Mouse (Mus musculus): Measurements from ENCODE around the gene Atxn1. TPM values are rescaled to one million over a fixed set of nuclear protein-coding genes. Genes with fewer than 3 reads are reported as not detected.

Gene Atxn1
- polyA plus RNA-seq, 1 experiment from 2014 or later, result 2.3 TPM

DNA sequence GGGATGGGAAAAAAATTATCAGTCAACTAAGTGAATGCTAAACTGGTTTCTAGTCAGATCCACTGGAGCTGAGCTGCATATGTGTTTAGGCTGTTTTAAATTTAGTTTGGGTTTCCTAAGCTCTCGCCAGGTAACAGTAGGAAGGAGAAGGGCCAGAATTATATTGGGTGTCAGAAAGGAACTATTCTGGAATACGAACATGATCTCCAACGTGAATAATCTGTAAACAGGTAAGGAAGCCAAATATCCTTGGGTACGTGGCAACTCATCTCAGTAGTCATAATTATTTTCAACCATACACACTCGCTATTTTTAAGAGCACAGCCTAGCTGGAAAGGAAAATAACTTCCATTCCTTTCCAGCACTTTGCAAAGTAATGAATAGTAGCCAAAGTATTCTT, 7.2 kb downstream of the Atxn1 start:
- no peaks in the 10 kb centered on the region for H3K36me3 ChIP-seq (ENCODE audit: control insufficient read depth, insufficient read depth, low read length)
- H3K4me3 ChIP-seq (ENCODE audit: low read depth, low read length), result no peak overlapping the region
- peaks cover 5% of the 10 kb centered on the region for H3K4me1 ChIP-seq (replicated peaks; ENCODE audit: control insufficient read depth, insufficient read depth, low read length)
- H3K9me3 ChIP-seq (ENCODE audit: control insufficient read depth, low read length), result no peaks in the 10 kb centered on the region
- H3K27me3 ChIP-seq (replicated peaks; ENCODE audit: control insufficient read depth, insufficient read depth, low read length), result no peaks in the 10 kb centered on the region; the same call in 1 of the 2 replicates
- H3K4me2 ChIP-seq, result no peak overlapping the region
- 86% methylated on average over 5 of the region's 5 CpGs for whole genome bisulfite sequencing
- ATAC-seq (replicated peaks; ENCODE audit: low FRiP score) (no peak), DNase-seq (ENCODE audit: low spot score) (no peak)
- no peak overlapping the region for H3K9ac ChIP-seq (ENCODE audit: low read depth, low read length)
- H3K27ac ChIP-seq (ENCODE audit: low read depth, low read length), result no peak overlapping the region

DNA sequence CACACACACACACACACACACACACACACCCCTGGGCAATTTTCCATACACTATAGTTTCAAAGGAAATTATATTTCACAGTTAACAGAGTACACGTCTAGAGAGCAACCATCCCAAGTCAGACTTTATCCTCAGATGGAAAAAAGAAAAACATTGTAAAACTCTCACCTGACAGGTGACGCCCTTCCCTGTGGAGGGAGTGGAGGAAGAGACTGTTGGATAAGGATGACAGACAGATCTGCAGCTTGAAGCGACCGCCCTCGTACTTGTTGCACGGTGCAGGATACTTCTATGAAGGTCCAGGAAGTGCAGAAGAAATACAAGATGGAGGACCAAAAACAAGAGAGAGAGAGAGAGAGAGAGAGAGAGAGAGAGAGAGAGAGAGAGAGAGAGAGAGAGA, 8.5 kb downstream of the Atxn1 start:
- Histone ChIP-seq H3K4me2 (no peak overlapping the region), H3K4me3 (ENCODE audit: low read depth, low read length) (no peak overlapping the region), H3K27me3 (replicated peaks; ENCODE audit: control insufficient read depth, insufficient read depth, low read length) (no peaks in the 10 kb centered on the region; the same call in 1 of the 2 replicates), H3K9ac (ENCODE audit: low read depth, low read length) (no peak overlapping the region), H3K4me1 (replicated peaks; ENCODE audit: control insufficient read depth, insufficient read depth, low read length) (peaks cover 2% of the 10 kb centered on the region), H3K9me3 (ENCODE audit: control insufficient read depth, low read length) (no peaks in the 10 kb centered on the region), H3K36me3 (ENCODE audit: control insufficient read depth, insufficient read depth, low read length) (no peaks in the 10 kb centered on the region), H3K27ac (ENCODE audit: low read depth, low read length) (no peak overlapping the region)
- WGBS, result 84% methylated on average over 6 of the region's 6 CpGs
- no peak for ATAC-seq (replicated peaks; ENCODE audit: low FRiP score)
- no peak for DNase-seq (ENCODE audit: low spot score)

DNA sequence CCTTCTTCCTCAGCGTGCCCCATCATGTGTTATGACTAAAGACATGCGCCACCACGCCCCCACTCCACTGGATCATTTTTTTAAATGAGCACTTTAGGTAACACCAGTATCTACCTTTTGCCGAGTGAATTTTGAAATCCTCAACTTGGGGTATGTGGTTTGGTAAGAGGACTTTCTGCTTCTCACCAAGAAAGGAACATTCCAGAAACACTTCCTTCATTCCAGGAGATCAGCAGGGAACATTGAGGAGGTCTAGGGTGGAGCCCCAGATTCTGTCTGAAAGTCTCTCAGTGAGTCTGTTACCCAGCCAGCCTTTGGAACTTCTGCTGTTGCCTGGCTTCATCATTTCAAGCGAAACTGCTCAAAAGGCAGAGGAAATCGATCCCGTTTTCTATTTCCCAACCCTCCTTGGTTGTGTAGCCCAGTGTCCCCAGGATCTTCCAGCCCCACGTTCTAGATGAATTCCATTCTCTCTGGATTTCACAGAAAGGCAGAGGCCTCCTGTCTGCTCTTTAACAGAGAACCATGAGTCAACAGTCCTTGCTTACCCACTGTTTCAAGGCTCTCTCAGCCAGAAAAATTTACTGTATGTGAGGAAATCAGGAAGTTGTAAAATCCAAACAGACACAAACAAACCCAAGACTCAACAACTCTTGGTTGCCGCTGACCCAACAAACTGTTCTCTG, 9.3 kb downstream of the Atxn1 start:
- Histone ChIP-seq H3K27me3 (replicated peaks; ENCODE audit: control insufficient read depth, insufficient read depth, low read length) (no peaks in the 10 kb centered on the region), H3K4me3 (ENCODE audit: low read depth, low read length) (no peak overlapping the region), H3K36me3 (ENCODE audit: control insufficient read depth, insufficient read depth, low read length) (no peaks in the 10 kb centered on the region), H3K4me2 (no peak overlapping the region), H3K27ac (ENCODE audit: low read depth, low read length) (no peak overlapping the region), H3K4me1 (replicated peaks; ENCODE audit: control insufficient read depth, insufficient read depth, low read length) (peaks cover 9% of the 10 kb centered on the region), H3K9ac (ENCODE audit: low read depth, low read length) (no peak overlapping the region), H3K9me3 (ENCODE audit: control insufficient read depth, low read length) (no peaks in the 10 kb centered on the region)
- DNase-seq (ENCODE audit: low spot score) (no peak), ATAC-seq (replicated peaks; ENCODE audit: low FRiP score) (no peak)
- 86% methylated on average over 9 of the region's 9 CpGs for WGBS

DNA sequence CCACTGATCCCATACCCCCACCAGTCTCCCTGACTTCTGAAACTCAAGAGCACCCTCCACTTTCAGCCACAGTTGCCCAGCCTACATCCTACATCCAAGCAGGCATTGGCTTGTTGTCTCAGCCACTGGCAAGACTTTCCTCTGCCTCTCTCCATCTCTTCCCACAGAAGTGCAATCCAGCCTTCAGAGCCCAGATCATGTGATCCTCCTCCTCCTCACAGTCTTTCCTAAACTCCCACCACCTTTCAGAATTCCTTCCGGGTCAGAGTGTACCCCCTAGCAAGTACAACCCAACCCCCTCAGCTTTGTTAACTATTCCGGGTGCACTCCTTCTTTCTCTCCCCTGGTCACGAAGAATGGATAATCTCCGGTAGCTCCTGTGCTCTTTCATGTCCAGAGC, 11.7 kb downstream of the Atxn1 start:
- WGBS, result 87% methylated on average over 4 of the region's 4 CpGs
- Histone ChIP-seq H3K4me2 (no peak overlapping the region), H3K27ac (ENCODE audit: low read depth, low read length) (no peak overlapping the region), H3K27me3 (replicated peaks; ENCODE audit: control insufficient read depth, insufficient read depth, low read length) (no peaks in the 10 kb centered on the region), H3K4me3 (ENCODE audit: low read depth, low read length) (no peak overlapping the region), H3K9ac (ENCODE audit: low read depth, low read length) (no peak overlapping the region), H3K9me3 (ENCODE audit: control insufficient read depth, low read length) (no peaks in the 10 kb centered on the region), H3K4me1 (replicated peaks; ENCODE audit: control insufficient read depth, insufficient read depth, low read length) (peaks cover 9% of the 10 kb centered on the region), H3K36me3 (ENCODE audit: control insufficient read depth, insufficient read depth, low read length) (no peaks in the 10 kb centered on the region)
- ATAC-seq (replicated peaks; ENCODE audit: low FRiP score) (no peak), DNase-seq (ENCODE audit: low spot score) (no peak)

DNA sequence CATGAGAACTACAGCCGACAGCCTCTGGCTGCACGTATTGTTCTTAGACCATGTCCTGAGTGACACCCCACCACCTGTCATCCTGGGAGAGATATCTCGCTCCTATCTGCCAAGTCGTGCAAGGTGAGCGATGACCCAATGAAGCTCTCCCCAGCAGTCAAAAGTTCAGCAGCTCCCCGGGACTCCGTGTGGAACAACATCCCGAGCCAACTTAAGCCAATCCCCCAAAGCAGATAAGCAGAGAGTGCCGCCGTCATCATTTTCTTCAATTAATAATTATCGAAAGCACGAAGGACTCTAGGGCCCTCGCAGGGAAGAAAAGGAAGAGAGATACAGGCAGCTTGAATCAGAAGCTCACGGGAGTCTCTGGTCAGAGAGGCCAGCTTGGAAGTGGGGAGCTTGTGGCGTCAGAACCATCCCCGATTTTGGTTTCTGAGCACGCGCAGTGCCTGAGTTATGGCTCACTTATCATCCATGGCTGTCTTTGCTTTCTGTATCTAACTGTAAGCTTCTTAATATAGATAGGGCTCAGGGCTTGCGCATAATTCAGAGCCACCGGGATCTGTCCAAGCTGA, 13.7 kb downstream of the Atxn1 start:
- WGBS, result 76% methylated on average over 20 of the region's 20 CpGs

DNA sequence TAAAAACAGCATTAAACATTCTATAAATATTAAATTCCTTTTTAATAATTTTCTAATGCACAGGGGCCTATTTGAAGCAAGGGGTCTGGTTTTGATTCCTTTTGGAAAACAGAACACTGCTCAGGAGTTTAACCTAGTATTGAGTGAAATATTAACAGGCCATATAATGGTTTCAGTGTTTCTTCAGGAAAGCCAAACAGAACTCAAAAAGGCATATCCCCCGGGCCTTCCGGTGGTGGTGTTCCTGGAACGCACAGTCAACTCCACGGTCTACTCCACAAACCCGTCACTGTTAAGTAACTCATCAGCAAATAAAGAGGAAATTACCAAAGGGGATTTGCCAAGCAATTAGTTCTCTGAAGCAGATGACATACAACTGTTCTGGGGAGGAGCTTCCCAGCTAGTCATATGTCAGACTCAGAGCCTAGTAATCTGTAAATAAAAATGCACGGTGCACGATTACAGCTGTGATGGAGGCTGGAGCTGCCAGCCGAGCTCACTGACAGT, 14.4 kb downstream of the Atxn1 start:
- DNase-seq (ENCODE audit: low spot score) (no peak), ATAC-seq (replicated peaks; ENCODE audit: low FRiP score) (no peak)
- Histone ChIP-seq H3K27ac (ENCODE audit: low read depth, low read length) (no peak overlapping the region), H3K4me2 (no peak overlapping the region), H3K9me3 (ENCODE audit: control insufficient read depth, low read length) (no peaks in the 10 kb centered on the region), H3K27me3 (replicated peaks; ENCODE audit: control insufficient read depth, insufficient read depth, low read length) (no peaks in the 10 kb centered on the region), H3K4me3 (ENCODE audit: low read depth, low read length) (no peak overlapping the region), H3K4me1 (replicated peaks; ENCODE audit: control insufficient read depth, insufficient read depth, low read length) (peaks cover 9% of the 10 kb centered on the region), H3K9ac (ENCODE audit: low read depth, low read length) (no peak overlapping the region), H3K36me3 (ENCODE audit: control insufficient read depth, insufficient read depth, low read length) (no peaks in the 10 kb centered on the region)
- 79% methylated on average over 8 of the region's 8 CpGs for WGBS

More for the DNA sequence above, 13.7 kb downstream of the Atxn1 start:
- no peak overlapping the region for H3K4me3 ChIP-seq (ENCODE audit: low read depth, low read length)
- no peak overlapping the region for H3K27ac ChIP-seq (ENCODE audit: low read depth, low read length)
- no peaks in the 10 kb centered on the region for H3K9me3 ChIP-seq (ENCODE audit: control insufficient read depth, low read length)
- H3K27me3 ChIP-seq (replicated peaks; ENCODE audit: control insufficient read depth, insufficient read depth, low read length), result no peaks in the 10 kb centered on the region
- DNase-seq (ENCODE audit: low spot score) (no peak), ATAC-seq (replicated peaks; ENCODE audit: low FRiP score) (no peak)
- H3K4me2 ChIP-seq, result no peak overlapping the region
- no peaks in the 10 kb centered on the region for H3K36me3 ChIP-seq (ENCODE audit: control insufficient read depth, insufficient read depth, low read length)
- peaks cover 9% of the 10 kb centered on the region for H3K4me1 ChIP-seq (replicated peaks; ENCODE audit: control insufficient read depth, insufficient read depth, low read length)
- no peak overlapping the region for H3K9ac ChIP-seq (ENCODE audit: low read depth, low read length)

DNA sequence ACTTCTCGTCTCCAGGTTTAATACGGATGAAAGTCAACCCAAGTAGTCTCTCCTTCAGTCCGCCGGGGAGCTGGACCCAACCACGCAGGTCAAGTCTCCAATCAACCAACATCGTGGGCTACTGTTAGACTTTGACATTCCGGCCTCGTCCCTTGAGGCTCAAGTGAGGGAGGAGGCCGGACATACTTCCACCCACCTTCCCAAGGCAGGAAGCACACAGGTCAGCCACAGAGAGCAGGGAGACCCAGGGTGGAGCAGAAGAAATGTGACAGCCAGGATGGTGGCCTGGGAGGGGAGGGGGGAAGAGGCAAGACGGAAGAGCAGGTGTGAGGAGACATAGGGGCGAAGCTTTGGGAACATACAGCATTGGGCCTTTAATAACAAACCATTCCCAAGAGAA, 18.7 kb downstream of the Atxn1 start:
- ATAC-seq (replicated peaks; ENCODE audit: low FRiP score), result no peak
- no peaks in the 10 kb centered on the region for H3K36me3 ChIP-seq (ENCODE audit: control insufficient read depth, insufficient read depth, low read length)
- DNase-seq (ENCODE audit: low spot score), result no peak
- no peak overlapping the region for H3K4me2 ChIP-seq
- WGBS, result 91% methylated on average over 11 of the region's 11 CpGs
- H3K4me1 ChIP-seq (replicated peaks; ENCODE audit: control insufficient read depth, insufficient read depth, low read length), result peaks cover 6% of the 10 kb centered on the region
- no peaks in the 10 kb centered on the region for H3K27me3 ChIP-seq (replicated peaks; ENCODE audit: control insufficient read depth, insufficient read depth, low read length)
- no peak overlapping the region for H3K27ac ChIP-seq (ENCODE audit: low read depth, low read length)
- H3K9ac ChIP-seq (ENCODE audit: low read depth, low read length), result no peak overlapping the region
- no peaks in the 10 kb centered on the region for H3K9me3 ChIP-seq (ENCODE audit: control insufficient read depth, low read length)
- no peak overlapping the region for H3K4me3 ChIP-seq (ENCODE audit: low read depth, low read length)

DNA sequence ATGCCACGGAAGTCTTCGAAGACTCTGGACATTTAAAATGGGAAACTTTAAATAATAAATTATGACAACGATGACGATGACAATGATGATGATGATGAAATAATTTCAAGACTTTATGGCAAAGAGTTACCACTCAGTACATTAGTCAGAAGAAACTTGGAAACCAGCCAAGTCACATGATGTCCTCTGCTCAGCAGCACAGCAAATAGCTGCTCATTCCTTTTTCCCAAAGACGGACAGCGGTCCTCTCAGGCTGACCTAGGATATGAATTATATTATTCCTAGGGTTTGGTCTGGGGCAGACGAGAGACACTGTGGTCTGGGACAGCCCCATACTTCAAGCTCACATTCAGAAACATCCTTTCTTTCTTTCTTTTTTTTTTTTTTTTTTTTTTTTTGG, 22.5 kb downstream of the Atxn1 start:
- 92% methylated on average over 7 of the region's 7 CpGs for WGBS

DNA sequence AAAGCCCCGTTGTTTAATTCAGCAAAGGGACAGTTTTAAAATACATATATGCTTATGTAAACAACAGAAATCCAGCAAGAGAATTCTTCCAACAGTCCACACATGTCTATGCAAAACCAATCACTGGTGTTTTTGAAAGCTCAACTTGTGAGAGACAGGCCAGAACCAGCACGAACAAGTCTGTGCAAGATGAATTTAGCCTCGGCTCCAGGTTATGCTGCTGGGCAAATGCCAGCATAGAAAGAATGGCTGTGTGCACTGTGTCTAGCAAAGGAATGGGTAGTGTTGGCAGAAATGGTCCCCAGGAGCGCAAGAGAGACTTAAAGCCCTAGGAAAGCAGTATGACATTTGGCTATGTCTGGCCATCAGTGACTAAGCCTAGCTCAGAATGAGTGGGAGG, 24.1 kb downstream of the Atxn1 start:
- Histone ChIP-seq H3K4me1 (replicated peaks; ENCODE audit: control insufficient read depth, insufficient read depth, low read length) (no peaks in the 10 kb centered on the region), H3K4me2 (no peak overlapping the region), H3K9ac (ENCODE audit: low read depth, low read length) (no peak overlapping the region), H3K36me3 (ENCODE audit: control insufficient read depth, insufficient read depth, low read length) (no peaks in the 10 kb centered on the region), H3K9me3 (ENCODE audit: control insufficient read depth, low read length) (no peaks in the 10 kb centered on the region), H3K27ac (ENCODE audit: low read depth, low read length) (no peak overlapping the region), H3K4me3 (ENCODE audit: low read depth, low read length) (no peak overlapping the region), H3K27me3 (replicated peaks; ENCODE audit: control insufficient read depth, insufficient read depth, low read length) (no peaks in the 10 kb centered on the region)
- WGBS, result 86% methylated on average over 4 of the region's 4 CpGs
- ATAC-seq (replicated peaks; ENCODE audit: low FRiP score) (no peak), DNase-seq (ENCODE audit: low spot score) (no peak)

More for the DNA sequence above, 22.5 kb downstream of the Atxn1 start:
- no peak overlapping the region for H3K4me3 ChIP-seq (ENCODE audit: low read depth, low read length)
- H3K4me1 ChIP-seq (replicated peaks; ENCODE audit: control insufficient read depth, insufficient read depth, low read length), result no peaks in the 10 kb centered on the region
- H3K27me3 ChIP-seq (replicated peaks; ENCODE audit: control insufficient read depth, insufficient read depth, low read length), result no peaks in the 10 kb centered on the region
- no peak overlapping the region for H3K9ac ChIP-seq (ENCODE audit: low read depth, low read length)
- H3K9me3 ChIP-seq (ENCODE audit: control insufficient read depth, low read length), result no peaks in the 10 kb centered on the region
- no peak overlapping the region for H3K4me2 ChIP-seq
- no peaks in the 10 kb centered on the region for H3K36me3 ChIP-seq (ENCODE audit: control insufficient read depth, insufficient read depth, low read length)
- no peak overlapping the region for H3K27ac ChIP-seq (ENCODE audit: low read depth, low read length)
- no peak for ATAC-seq (replicated peaks; ENCODE audit: low FRiP score)
- DNase-seq (ENCODE audit: low spot score), result no peak
